Mouse (Mus musculus) neural tube, embryonic 14.5 days (tissue): ENCODE results near the gene Egln2. TPM values are rescaled to one million over a fixed set of nuclear protein-coding genes. Genes with fewer than 3 reads are reported as not detected.

Experiments
- ATAC-seq: fragments of 200-750 bp; cut with Nextera tagmentation; 2 replicates; pipeline ENCODE4 v1.8.0; 2017; ENCODE audit warnings: low read depth, mild to moderate bottlenecking, moderate TSS enrichment, moderate library complexity
- H3K27ac ChIP-seq: fragments of 300-500 bp; sonication (generic); 2 replicates; pipeline ENCODE4 v1.5.1; 2014; ENCODE audit warnings: low read depth, mild to moderate bottlenecking, control low read depth, low read length, moderate library complexity, mixed read lengths
- H3K27me3 ChIP-seq: fragments of 300-500 bp; sonication (generic); 2 replicates; pipeline ENCODE4 v1.6.1; 2014; ENCODE audit warnings: low read length; ENCODE audit not compliant: control insufficient read depth, insufficient read depth
- H3K36me3 ChIP-seq: fragments of 300-500 bp; sonication (generic); 2 replicates; pipeline ENCODE4 v1.6.1; 2014; ENCODE audit warnings: low read length, mixed read lengths; ENCODE audit not compliant: control insufficient read depth, insufficient read depth
- H3K4me1 ChIP-seq: fragments of 300-500 bp; sonication (generic); 2 replicates; pipeline ENCODE4 v1.6.1; 2014; ENCODE audit warnings: low read length; ENCODE audit not compliant: control insufficient read depth, insufficient read depth
- H3K4me2 ChIP-seq: fragments of 300-500 bp; sonication (generic); 2 replicates; pipeline ENCODE4 v1.6.1; 2014; ENCODE audit warnings: mild to moderate bottlenecking, low read depth, low read length, control low read depth
- H3K4me3 ChIP-seq: fragments of 300-500 bp; sonication (generic); 2 replicates; pipeline ENCODE4 v1.5.1; 2014; ENCODE audit warnings: low read depth, low read length, control low read depth, mixed read lengths
- H3K9ac ChIP-seq: fragments of 300-500 bp; sonication (generic); replicated peaks from 2 replicates; pipeline ENCODE4 v1.6.1; 2014; ENCODE audit warnings: low read depth, mild to moderate bottlenecking, control low read depth, low read length, mixed read lengths
- H3K9me3 ChIP-seq: fragments of 300-500 bp; sonication (generic); 2 replicates; pipeline ENCODE4 v1.6.1; 2016; ENCODE audit warnings: low read length; ENCODE audit not compliant: control insufficient read depth
- WGBS: fragments of 180-500 bp; shearing (Covaris S2); extraction: QIAGEN DNeasy Blood & Tissue Kit; methylation state at CpG from one replicate; pipeline ENCODE4 v1.1.7; 2014; 5-methylcytosine and 5-hydroxymethylcytosine counted together
- polyA plus RNA-seq: library from polyadenylated mRNA; unstranded; fragments of >200 nt; fragmentation: Nextera tagmentation; extraction: Ambion mirVana; gene quantifications from 2 replicates; pipeline ENCODE4 v1.2.1, GENCODE M21; 2014

Gene Egln2
- polyA plus RNA-seq, 1 experiment from 2014 or later, result 46.9 TPM

DNA sequence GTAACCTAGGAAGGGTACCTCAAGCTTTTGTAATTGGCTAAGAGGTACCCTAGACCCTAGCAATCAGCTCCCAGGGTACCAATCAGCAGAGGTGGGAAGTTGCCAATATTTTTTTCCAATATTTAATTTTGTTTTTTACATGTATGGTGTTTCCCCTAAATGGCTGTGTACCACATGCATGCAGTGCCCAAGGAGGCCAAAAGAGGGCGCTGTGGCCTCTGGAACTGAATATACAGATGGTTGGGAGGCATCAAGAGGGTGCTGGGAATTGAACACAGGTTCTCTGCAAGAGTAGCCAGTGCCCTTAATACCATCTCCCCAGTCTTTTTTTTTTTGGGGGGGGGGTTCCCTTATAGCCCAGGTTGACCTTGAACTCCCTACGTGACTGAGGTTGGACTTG is 35.2 kb downstream of the Egln2 start:
- no peaks in the 10 kb centered on the region for H3K9me3 ChIP-seq
- H3K4me3 ChIP-seq, result no peak overlapping the region
- 71% methylated on average over 2 of the region's 2 CpGs for WGBS
- H3K27ac ChIP-seq, result no peak overlapping the region
- no peak overlapping the region for H3K4me2 ChIP-seq
- H3K36me3 ChIP-seq, result no peaks in the 10 kb centered on the region
- no peak overlapping the region for H3K9ac ChIP-seq
- no peaks in the 10 kb centered on the region for H3K27me3 ChIP-seq
- ATAC-seq, result no peak
- H3K4me1 ChIP-seq, result no peaks in the 10 kb centered on the region

GRCm38 (mm10) chr7:27130521-27131370 is 35.9 kb downstream of the Egln2 start:
- Histone ChIP-seq H3K9ac (no peak overlapping the region), H3K4me1 (no peaks in the 10 kb centered on the region), H3K9me3 (no peaks in the 10 kb centered on the region), H3K4me3 (no peak overlapping the region), H3K27me3 (no peaks in the 10 kb centered on the region), H3K36me3 (no peaks in the 10 kb centered on the region), H3K4me2 (no peak overlapping the region), H3K27ac (no peak overlapping the region)
- ATAC-seq, result no peak
- WGBS, result 91% methylated on average over 22 of the region's 22 CpGs

GRCm38 (mm10) chr7:27129811-27130210 is 36.8 kb downstream of the Egln2 start:
- H3K9me3 ChIP-seq, result no peaks in the 10 kb centered on the region
- 87% methylated on average over 12 of the region's 12 CpGs for WGBS
- no peaks in the 10 kb centered on the region for H3K36me3 ChIP-seq
- H3K4me1 ChIP-seq, result no peaks in the 10 kb centered on the region
- no peak overlapping the region for H3K27ac ChIP-seq
- no peak for ATAC-seq
- no peak overlapping the region for H3K4me2 ChIP-seq
- no peak overlapping the region for H3K9ac ChIP-seq
- no peaks in the 10 kb centered on the region for H3K27me3 ChIP-seq
- H3K4me3 ChIP-seq, result no peak overlapping the region

DNA sequence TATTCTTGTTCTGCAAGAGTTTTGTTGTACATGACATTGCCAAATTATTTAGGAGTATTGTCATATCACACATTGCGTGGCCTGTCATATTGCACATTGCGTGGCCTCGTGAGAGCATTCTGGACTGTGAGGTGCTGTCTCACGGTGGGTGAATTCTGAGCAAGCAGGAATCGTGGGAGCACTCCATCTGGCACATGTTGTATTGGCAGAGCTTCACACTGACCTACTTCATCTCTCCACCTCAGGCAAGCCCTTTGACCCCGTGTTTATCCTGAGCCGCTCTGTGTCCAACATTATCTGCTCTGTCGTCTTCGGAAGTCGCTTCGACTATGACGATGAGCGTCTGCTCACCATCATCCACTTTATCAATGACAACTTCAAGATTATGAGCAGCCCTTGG is 37.7 kb downstream of the Egln2 start:
- Histone ChIP-seq H3K4me1 (no peaks in the 10 kb centered on the region), H3K4me3 (no peak overlapping the region), H3K27me3 (no peaks in the 10 kb centered on the region), H3K9me3 (no peaks in the 10 kb centered on the region), H3K36me3 (no peaks in the 10 kb centered on the region), H3K9ac (no peak overlapping the region), H3K27ac (no peak overlapping the region), H3K4me2 (no peak overlapping the region)
- ATAC-seq, result no peak
- WGBS, result 94% methylated on average over 13 of the region's 13 CpGs

DNA sequence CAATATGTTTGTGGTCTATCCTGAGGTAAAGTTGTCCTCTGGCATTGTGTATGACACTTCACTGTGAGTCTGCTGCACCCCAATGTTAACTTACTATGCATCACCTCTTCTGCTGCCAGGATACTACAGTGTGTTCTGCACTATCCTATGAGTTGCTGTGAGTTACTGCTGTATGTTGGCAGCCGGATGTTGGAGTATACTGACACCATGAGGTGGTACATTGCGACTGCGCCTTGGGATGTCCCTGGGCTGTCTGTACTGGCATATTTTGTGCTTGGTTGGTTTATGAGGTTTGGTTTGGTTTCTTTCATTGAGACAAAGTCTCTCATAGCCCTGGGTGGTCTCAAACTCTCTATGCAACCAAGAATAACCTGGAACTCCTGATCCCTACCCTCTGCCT is 38.4 kb downstream of the Egln2 start:
- H3K4me2 ChIP-seq, result no peak overlapping the region
- H3K36me3 ChIP-seq, result no peaks in the 10 kb centered on the region
- H3K27ac ChIP-seq, result no peak overlapping the region
- H3K4me3 ChIP-seq, result no peak overlapping the region
- H3K4me1 ChIP-seq, result no peaks in the 10 kb centered on the region
- no peak overlapping the region for H3K9ac ChIP-seq
- H3K27me3 ChIP-seq, result no peaks in the 10 kb centered on the region
- no peaks in the 10 kb centered on the region for H3K9me3 ChIP-seq
- ATAC-seq, result peak; percentile 34; the same call in 1 of the 2 replicates
- WGBS, result 52% methylated on average over 3 of the region's 3 CpGs

DNA sequence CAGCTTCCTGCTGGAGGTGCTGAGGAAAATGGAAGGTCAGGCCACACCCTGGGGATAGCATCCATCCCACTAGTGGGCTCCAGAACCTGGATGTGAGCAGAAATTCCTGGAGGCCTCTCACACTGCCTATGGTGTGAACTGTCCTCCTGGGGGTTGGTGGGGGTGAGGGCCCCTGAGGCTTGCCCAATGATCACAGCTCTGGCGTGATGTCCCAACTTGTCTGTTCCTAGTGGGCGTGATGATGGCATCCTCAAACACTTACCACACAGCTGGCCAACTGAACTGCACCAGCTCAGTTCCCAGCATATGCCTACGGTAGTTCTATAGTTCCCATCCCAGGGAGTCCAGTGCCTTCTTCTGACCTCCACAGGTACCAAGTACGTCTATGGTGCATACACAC is 41.6 kb downstream of the Egln2 start:
- no peaks in the 10 kb centered on the region for H3K27me3 ChIP-seq
- ATAC-seq, result no peak
- H3K4me3 ChIP-seq, result no peak overlapping the region
- no peaks in the 10 kb centered on the region for H3K4me1 ChIP-seq
- WGBS, result 93% methylated on average over 4 of the region's 4 CpGs
- H3K36me3 ChIP-seq, result no peaks in the 10 kb centered on the region
- no peak overlapping the region for H3K4me2 ChIP-seq
- H3K9ac ChIP-seq, result no peak overlapping the region
- no peak overlapping the region for H3K27ac ChIP-seq
- H3K9me3 ChIP-seq, result no peaks in the 10 kb centered on the region

- Histone ChIP-seq H3K27ac (no peak overlapping the region), H3K4me2 (no peak overlapping the region), H3K9ac (no peak overlapping the region), H3K27me3 (no peaks in the 10 kb centered on the region), H3K4me1 (no peaks in the 10 kb centered on the region), H3K4me3 (no peak overlapping the region), H3K9me3 (no peaks in the 10 kb centered on the region), H3K36me3 (no peaks in the 10 kb centered on the region)
- WGBS, result 81% methylated on average over 5 of the region's 5 CpGs
- ATAC-seq, result no peak
These were observed 42.2 kb downstream of the Egln2 start for GRCm38 (mm10) chr7:27124305-27124832.

GRCm38 (mm10) chr7:27119676-27120075 is 46.9 kb downstream of the Egln2 start, which contains the start of gene Cyp2f2:
Gene Cyp2f2 (plus strand): TSS chr7:27119909.
- no peaks in the 10 kb centered on the region for H3K4me1 ChIP-seq
- no peaks in the 10 kb centered on the region for H3K36me3 ChIP-seq
- no peak within 1 kb of the TSS for H3K27ac ChIP-seq
- H3K9me3 ChIP-seq, result no peaks in the 10 kb centered on the region
- no peak within 1 kb of the TSS for H3K4me2 ChIP-seq
- no peak for ATAC-seq
- no peaks in the 10 kb centered on the region for H3K27me3 ChIP-seq
- no peak within 1 kb of the TSS for H3K9ac ChIP-seq
- no peak within 1 kb of the TSS for H3K4me3 ChIP-seq

GRCm38 (mm10) chr7:27118033-27118511 is 48.5 kb downstream of the Egln2 start:
- H3K4me2 ChIP-seq, result no peak overlapping the region
- ATAC-seq, result no peak
- no peaks in the 10 kb centered on the region for H3K4me1 ChIP-seq
- no peaks in the 10 kb centered on the region for H3K36me3 ChIP-seq
- H3K27me3 ChIP-seq, result no peaks in the 10 kb centered on the region
- WGBS, result 74% methylated on average over 4 of the region's 4 CpGs
- H3K4me3 ChIP-seq, result no peak overlapping the region
- no peaks in the 10 kb centered on the region for H3K9me3 ChIP-seq
- H3K27ac ChIP-seq, result no peak overlapping the region
- H3K9ac ChIP-seq, result no peak overlapping the region
